Mouse (Mus musculus) kidney, adult 2 months (tissue): ENCODE data around the gene Tenm3. TPM values are rescaled to one million over a fixed set of nuclear protein-coding genes. Genes with fewer than 3 reads are reported as not detected.

Experiments used
- DNase-seq: peaks from one replicate; pipeline ENCODE4 v3.0.0; 2021
- H3K27ac ChIP-seq: fragments of 200-500 bp; 2 replicates; pipeline ENCODE4 v1.5.1; 2012; ENCODE audit warnings: low read depth, low read length, control low read depth, inconsistent platforms; ENCODE audit not compliant: insufficient read depth
- H3K27me3 ChIP-seq: fragments of 200-500 bp; replicated peaks from 2 replicates; pipeline ENCODE4 v1.6.1; 2012; ENCODE audit warnings: mild to moderate bottlenecking, moderate library complexity, low read length, inconsistent platforms; ENCODE audit not compliant: control insufficient read depth, insufficient read depth
- H3K36me3 ChIP-seq: fragments of 200-500 bp; 2 replicates; pipeline ENCODE4 v1.6.1; 2012; ENCODE audit warnings: mild to moderate bottlenecking, moderate library complexity, low read length, inconsistent platforms; ENCODE audit not compliant: control insufficient read depth, insufficient read depth
- H3K4me1 ChIP-seq: fragments of 200-500 bp; 2 replicates; pipeline ENCODE4 v1.6.1; 2011; ENCODE audit warnings: low read length; ENCODE audit not compliant: control insufficient read depth, insufficient read depth
- H3K4me3 ChIP-seq: fragments of 200-500 bp; 2 replicates; pipeline ENCODE4 v1.5.1; 2011; ENCODE audit warnings: mild to moderate bottlenecking, low read depth, low read length, control low read depth; ENCODE audit not compliant: insufficient read depth
- CTCF ChIP-seq: fragments of 200-500 bp; conservative IDR thresholded peaks from 2 replicates; pipeline ENCODE4 v1.5.1; 2011; ENCODE audit warnings: low read depth, mild to moderate bottlenecking, control low read depth, low read length, moderate library complexity, mixed read lengths; ENCODE audit not compliant: insufficient read depth, insufficient read length
- POLR2A ChIP-seq: fragments of 200-500 bp; IDR thresholded peaks from one replicate; pipeline ENCODE4 v1.6.1; 2011; ENCODE audit warnings: low read depth, low read length, control low read depth
- WGBS: fragments of 180-500 bp; shearing (Covaris S2); methylation state at CpG from one replicate; pipeline ENCODE4 v1.1.7; 2018; 5-methylcytosine and 5-hydroxymethylcytosine counted together
- polyA plus RNA-seq: library from polyadenylated mRNA; depleted of rRNA; stranded (reverse); fragments of >200 nt; gene quantifications from 2 replicates; pipeline ENCODE4 v1.2.3, GENCODE M21; 2012

Tenm3 gene
- polyA plus RNA-seq, 1 experiment = 2.0 TPM

DNA sequence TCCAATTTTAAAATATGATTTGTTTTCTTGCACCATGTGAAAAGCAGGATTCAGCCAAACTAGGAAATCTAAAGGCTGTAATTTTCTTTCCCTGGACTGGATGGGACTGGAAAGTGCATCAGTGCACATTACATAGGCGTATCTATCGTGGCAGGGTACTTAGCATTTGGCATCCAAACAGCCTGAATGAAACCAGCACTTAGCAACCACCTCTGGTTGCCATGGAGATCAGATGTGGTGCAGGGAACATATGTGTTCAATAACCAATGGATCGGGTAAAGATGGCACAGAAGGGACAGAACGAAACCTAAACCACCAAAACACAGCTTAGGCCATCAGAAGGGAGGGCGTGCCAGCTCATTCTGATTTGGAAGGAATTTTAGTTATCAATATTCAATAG is 376.1 kb downstream of the Tenm3 start:
- TF ChIP-seq POLR2A = no peak
- no peak for TF ChIP-seq CTCF
- H3K4me1 ChIP-seq = no peaks in the 10 kb centered on the region
- H3K27ac ChIP-seq = no peak overlapping the region
- no peaks in the 10 kb centered on the region for H3K36me3 ChIP-seq
- no peaks in the 10 kb centered on the region for H3K27me3 ChIP-seq
- H3K4me3 ChIP-seq = no peak overlapping the region
- 93% methylated on average over 5 of the region's 5 CpGs for WGBS
- no peak for DNase-seq

DNA sequence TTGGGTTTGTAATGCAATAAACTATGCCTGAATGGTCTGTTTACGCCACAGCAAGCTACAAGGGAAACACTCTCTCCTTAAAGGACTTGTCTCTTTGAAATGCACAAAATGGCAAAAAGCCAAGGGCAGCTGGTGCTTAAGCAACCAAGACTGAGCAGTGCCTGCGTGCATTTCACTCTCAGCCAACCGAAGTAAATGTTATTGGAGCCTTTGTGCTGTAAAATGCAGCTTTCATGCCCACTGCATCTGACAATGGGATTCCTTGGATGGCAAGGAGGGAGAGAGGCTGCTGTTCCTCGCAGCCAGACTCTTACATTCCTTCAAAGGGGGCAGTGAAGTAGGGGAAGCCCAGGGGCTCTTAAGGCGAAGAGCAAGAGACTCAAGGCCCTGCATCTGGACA is 385.4 kb downstream of the Tenm3 start:
- no peak overlapping the region for H3K27ac ChIP-seq
- peak; percentile 18 for DNase-seq
- WGBS = 31% methylated on average over 5 of the region's 5 CpGs

GRCm38 (mm10) chr8:48456328-48457124 is 387.2 kb downstream of the Tenm3 start:
- no peak for TF ChIP-seq CTCF
- TF ChIP-seq POLR2A = no peak
- DNase-seq = no peak
- Histone ChIP-seq H3K4me1 (no peaks in the 10 kb centered on the region), H3K36me3 (no peaks in the 10 kb centered on the region), H3K27me3 (no peaks in the 10 kb centered on the region), H3K4me3 (no peak overlapping the region), H3K27ac (no peak overlapping the region)
- 45% methylated on average over 22 of the region's 22 CpGs for WGBS

More for the DNA sequence above, 385.4 kb downstream of the Tenm3 start:
- no peak overlapping the region for H3K4me3 ChIP-seq
- H3K27me3 ChIP-seq = no peaks in the 10 kb centered on the region
- H3K4me1 ChIP-seq = no peaks in the 10 kb centered on the region
- H3K36me3 ChIP-seq = no peaks in the 10 kb centered on the region
- TF ChIP-seq CTCF = no peak
- no peak for TF ChIP-seq POLR2A

GRCm38 (mm10) chr8:48451247-48451635 is 392.5 kb downstream of the Tenm3 start:
- TF ChIP-seq POLR2A (no peak), CTCF (no peak)
- no peaks in the 10 kb centered on the region; the same call in 1 of the 2 replicates for H3K27me3 ChIP-seq
- no peak overlapping the region for H3K4me3 ChIP-seq
- no peak overlapping the region for H3K27ac ChIP-seq
- H3K4me1 ChIP-seq = no peaks in the 10 kb centered on the region
- 31% methylated on average over 7 of the region's 7 CpGs for whole genome bisulfite sequencing
- H3K36me3 ChIP-seq = no peaks in the 10 kb centered on the region
- DNase-seq = no peak

- H3K4me3 ChIP-seq = no peak overlapping the region
- H3K27ac ChIP-seq = no peak overlapping the region
- no peaks in the 10 kb centered on the region for H3K36me3 ChIP-seq
- H3K27me3 ChIP-seq = no peaks in the 10 kb centered on the region; the same call in 1 of the 2 replicates
- 70% methylated on average over 23 of the region's 23 CpGs for WGBS
- no peaks in the 10 kb centered on the region for H3K4me1 ChIP-seq
- TF ChIP-seq POLR2A = no peak
- TF ChIP-seq CTCF = no peak
- DNase-seq = no peak
Measured at GRCm38 (mm10) chr8:48450397-48451246, 393.1 kb downstream of the Tenm3 start.

- Histone ChIP-seq H3K36me3 (no peaks in the 10 kb centered on the region), H3K27ac (no peak overlapping the region), H3K4me1 (no peaks in the 10 kb centered on the region), H3K27me3 (no peaks in the 10 kb centered on the region; the same call in 1 of the 2 replicates), H3K4me3 (no peak overlapping the region)
- TF ChIP-seq POLR2A (no peak), CTCF (no peak)
- 20% methylated on average over 3 of the region's 3 CpGs for WGBS
- DNase-seq = no peak
Measured at GRCm38 (mm10) chr8:48449625-48450024, 394.1 kb downstream of the Tenm3 start.

GRCm38 (mm10) chr8:48445690-48446089 is 398.1 kb downstream of the Tenm3 start:
- H3K4me3 ChIP-seq = no peak overlapping the region
- H3K27ac ChIP-seq = no peak overlapping the region
- no peaks in the 10 kb centered on the region for H3K4me1 ChIP-seq
- no peaks in the 10 kb centered on the region for H3K36me3 ChIP-seq
- no peak for TF ChIP-seq POLR2A
- TF ChIP-seq CTCF = no peak
- no peaks in the 10 kb centered on the region; the same call in 1 of the 2 replicates for H3K27me3 ChIP-seq
- WGBS = 91% methylated on average over 4 of the region's 4 CpGs
- no peak for DNase-seq
